Mouse (Mus musculus) erythroid progenitor cell, adult 5-6 weeks (primary cell): Measurements from ENCODE around the gene Sowahc. TPM values are rescaled to one million over a fixed set of nuclear protein-coding genes. Genes with fewer than 3 reads are reported as not detected.

ENCODE experiments used
- ATAC-seq: replicated peaks from 2 replicates; pipeline ENCODE4 v1.8.0; 2016; ENCODE audit warnings: moderate number of reproducible peaks, mild to moderate bottlenecking, moderate TSS enrichment, inconsistent platforms; ENCODE audit not compliant: poor library complexity, low FRiP score, severe bottlenecking
- total RNA-seq, 2 experiments: library from RNA; stranded (forward) in 1 of 2; stranded (reverse) in 1 of 2; fragments of 150-400 nt in 1 of 2; fragments of 186-747, 209-891 nt in 1 of 2; gene quantifications; 2 replicates each; pipeline versions ENCODE4 v1.2.3 to v1.2.4; 2015 to 2017; ENCODE audit warnings: low replicate concordance in 2 of 2

Gene Sowahc
- total RNA-seq, 2 experiments from 2014 or later = 3.4 to 3.6 TPM

DNA sequence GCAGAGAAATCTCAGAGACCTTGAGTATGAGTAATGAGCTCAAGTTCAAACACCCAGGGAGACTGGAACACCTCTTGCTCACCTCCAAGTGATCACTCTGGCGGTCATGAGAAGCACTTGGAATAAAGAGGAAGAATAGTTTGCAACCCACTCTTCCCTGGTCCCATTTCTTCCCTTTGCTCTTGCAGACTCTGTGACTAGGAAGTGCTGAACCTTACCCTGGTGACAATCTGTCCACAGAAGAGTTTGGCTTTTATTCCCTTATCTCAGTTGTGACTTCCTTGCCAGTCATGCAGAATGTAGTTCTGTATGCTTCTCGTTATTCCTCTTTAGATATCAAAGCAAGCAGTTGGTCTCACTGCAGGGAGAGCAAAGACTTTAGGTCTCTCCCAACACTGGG, 30.2 kb downstream of the Sowahc start:
- ATAC-seq = no peak

GRCm38 (mm10) chr10:59252396-59252795, 30.6 kb downstream of the Sowahc start:
- no peak for ATAC-seq

DNA sequence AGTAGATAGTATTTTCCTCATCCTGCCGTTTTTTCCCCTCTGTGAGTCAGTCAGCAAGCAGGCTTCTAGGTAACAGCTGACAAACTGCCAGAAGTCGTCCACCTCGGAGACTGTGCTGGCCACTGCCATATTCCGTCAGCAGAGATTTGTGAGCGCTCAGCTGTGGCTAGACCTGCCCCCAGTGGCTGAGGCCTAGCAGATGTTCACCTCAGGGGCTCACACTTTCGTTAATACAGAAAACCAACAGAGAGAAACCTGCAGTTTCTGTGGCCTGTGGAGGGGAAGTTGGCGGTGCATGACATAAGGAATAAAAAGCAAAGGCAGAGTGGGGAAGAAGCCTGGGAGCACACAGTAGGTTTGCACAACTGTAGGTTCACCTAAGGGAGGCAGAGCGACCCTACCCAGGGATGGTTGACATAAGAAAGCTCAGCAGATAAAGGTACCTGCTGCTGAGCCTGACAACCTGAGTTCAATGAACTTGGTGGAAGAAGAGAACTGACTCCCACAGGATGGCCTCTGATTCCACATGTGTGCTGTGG, 31.9 kb downstream of the Sowahc start:
- no peak for ATAC-seq

GRCm38 (mm10) chr10:59256533-59256932, 34.8 kb downstream of the Sowahc start:
- ATAC-seq = no peak

GRCm38 (mm10) chr10:59259572-59259971, 37.8 kb downstream of the Sowahc start:
- no peak for ATAC-seq

DNA sequence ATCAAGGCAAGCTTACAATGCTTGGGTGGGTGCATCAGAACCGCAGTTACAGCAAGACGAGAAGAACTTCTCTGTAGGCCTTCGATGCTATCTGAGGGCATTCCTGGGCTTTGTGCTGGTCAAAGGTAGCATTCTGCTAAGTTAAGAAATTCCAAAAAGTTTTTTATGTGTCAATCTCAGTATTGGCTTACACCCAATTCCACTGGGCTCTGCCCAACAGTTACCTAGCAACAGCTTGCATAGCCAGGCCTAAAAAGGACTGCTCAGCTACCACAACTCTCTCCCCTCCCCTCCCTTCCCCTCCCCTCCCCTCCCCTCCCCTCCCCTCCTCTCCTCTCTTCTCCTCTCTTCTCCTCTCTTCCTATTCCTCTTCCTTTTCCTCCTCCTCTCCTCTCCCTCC, 39.9 kb downstream of the Sowahc start:
- no peak for ATAC-seq

GRCm38 (mm10) chr10:59262021-59262420, 40.3 kb downstream of the Sowahc start:
- no peak for ATAC-seq

GRCm38 (mm10) chr10:59262979-59263378, 41.2 kb downstream of the Sowahc start:
- ATAC-seq = no peak

DNA sequence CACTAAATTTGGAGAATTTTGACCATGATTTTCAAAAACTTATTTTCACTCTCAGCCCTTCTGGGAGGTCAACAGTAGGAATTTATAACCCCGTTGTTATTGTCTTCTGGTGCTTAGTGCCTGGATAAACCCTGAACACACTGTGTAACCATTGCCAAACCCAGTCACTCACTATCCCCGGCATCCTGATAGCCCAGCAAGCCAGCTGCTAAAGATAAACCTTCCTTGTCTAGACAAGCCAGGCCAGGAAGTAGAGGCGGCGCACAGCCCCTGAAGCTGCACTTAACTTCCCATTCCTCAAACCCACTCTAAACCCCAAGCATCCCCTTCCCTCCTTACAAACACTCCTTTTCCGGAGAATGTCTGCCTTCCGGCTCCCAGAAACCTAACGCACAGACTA, 43.3 kb downstream of the Sowahc start:
- no peak for ATAC-seq

DNA sequence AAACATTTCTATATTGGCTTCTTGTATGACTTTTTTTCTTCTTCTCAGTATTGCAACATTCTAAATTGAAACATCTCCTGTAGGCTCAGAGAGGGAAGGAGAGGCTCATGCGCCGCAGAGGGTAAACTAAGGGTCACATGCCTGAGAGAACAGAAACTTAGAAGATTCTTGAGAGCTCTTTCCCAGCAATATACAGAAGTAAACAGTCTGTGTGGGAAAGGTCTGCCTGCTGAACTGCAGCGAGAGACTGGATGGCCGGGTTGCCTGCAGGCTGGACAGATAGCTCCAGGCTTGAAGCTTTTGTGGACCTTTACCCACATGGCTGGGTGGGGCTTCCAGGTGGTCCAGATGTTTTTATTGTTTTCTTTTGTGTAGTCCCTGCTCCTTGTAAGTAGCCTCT, 43.9 kb downstream of the Sowahc start:
- no peak for ATAC-seq

- ATAC-seq = no peak
These were observed 44.3 kb downstream of the Sowahc start for GRCm38 (mm10) chr10:59266097-59266496.

GRCm38 (mm10) chr10:59267275-59267674, 45.5 kb downstream of the Sowahc start:
- no peak for ATAC-seq

GRCm38 (mm10) chr10:59268109-59268508, 46.4 kb downstream of the Sowahc start:
- ATAC-seq = no peak

DNA sequence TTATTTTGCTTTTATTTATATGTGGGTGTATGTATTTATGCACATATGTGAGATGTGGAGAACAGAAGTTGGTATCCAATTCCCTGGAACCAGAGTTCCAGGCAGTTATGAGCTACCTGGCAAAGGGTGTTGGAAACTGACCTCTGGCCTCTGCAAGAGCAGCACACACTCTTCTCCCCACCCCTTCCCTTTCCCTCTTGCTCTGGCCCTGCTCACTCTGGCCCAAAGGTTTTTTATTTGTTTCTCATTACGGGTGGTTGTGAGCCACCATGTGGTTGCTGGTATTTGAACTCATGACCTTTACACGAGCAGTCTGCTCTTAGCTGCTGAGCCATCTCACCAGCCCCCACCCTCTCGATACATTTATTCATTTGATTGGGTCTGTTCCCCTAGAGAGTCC, 47.0 kb downstream of the Sowahc start:
- no peak for ATAC-seq

DNA sequence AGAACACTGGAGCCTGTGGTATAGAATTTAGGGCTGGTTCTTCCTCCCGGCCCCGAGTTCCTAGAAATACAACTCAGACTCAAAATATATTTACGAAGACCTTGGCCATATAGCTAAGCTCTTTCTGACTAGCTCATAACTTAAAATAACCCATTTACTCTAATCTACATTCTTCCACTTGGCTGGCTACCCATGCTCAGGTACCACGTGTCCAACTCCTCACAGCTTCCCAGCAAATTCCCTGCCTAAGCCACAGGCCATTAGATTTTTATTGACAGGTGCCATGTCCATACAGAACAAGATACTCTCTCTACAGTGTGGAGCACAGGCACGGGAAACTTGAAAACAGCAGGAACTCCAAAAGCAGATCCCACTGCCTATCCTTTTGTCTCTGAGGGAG, 54.0 kb downstream of the Sowahc start:
- ATAC-seq = no peak

Other genes with a start within 250 kb of the Sowahc start
- gene Sept10, start 106 bp upstream of the Sowahc start, total RNA-seq (2015; ENCODE audit: low replicate concordance) = not detected in 2 replicates
- 2.4 TPM in 1 of 2 replicates, not detected in the other for gene Sept10, start 106 bp upstream of the Sowahc start, total RNA-seq (2017; ENCODE audit: low replicate concordance)
- gene P4ha1, start 101.3 kb downstream of the Sowahc start, total RNA-seq (2015; ENCODE audit: low replicate concordance) = 2.5 and 6.5 TPM in 2 replicates
- gene P4ha1, start 101.3 kb downstream of the Sowahc start, total RNA-seq (2017; ENCODE audit: low replicate concordance) = 8.9 and 12.9 TPM in 2 replicates
- 15.1 and 18.9 TPM in 2 replicates for gene Gm10273, start 173.7 kb downstream of the Sowahc start, total RNA-seq (2015; ENCODE audit: low replicate concordance)
- gene Gm10273, start 173.7 kb downstream of the Sowahc start, total RNA-seq (2017; ENCODE audit: low replicate concordance) = 17.1 TPM in 1 of 2 replicates, not detected in the other
- gene Pla2g12b, start 181.7 kb downstream of the Sowahc start, total RNA-seq (2015; ENCODE audit: low replicate concordance) = not detected in 2 replicates
- gene Pla2g12b, start 181.7 kb downstream of the Sowahc start, total RNA-seq (2017; ENCODE audit: low replicate concordance) = not detected in 2 replicates
- not detected in 2 replicates for gene Oit3, start 219.8 kb downstream of the Sowahc start, total RNA-seq (2015; ENCODE audit: low replicate concordance)
- gene Oit3, start 219.8 kb downstream of the Sowahc start, total RNA-seq (2017; ENCODE audit: low replicate concordance) = not detected in 2 replicates